Mouse (Mus musculus) lung, postnatal 0 days (tissue): ENCODE results near the gene Arl4c. TPM values are rescaled to one million over a fixed set of nuclear protein-coding genes. Genes with fewer than 3 reads are reported as not detected.

Source experiments
- ATAC-seq: fragments of 200-750 bp; cut with Nextera tagmentation; 2 replicates; pipeline ENCODE4 v1.8.0; 2017; ENCODE audit warnings: moderate library complexity
- DNase-seq: peaks from one replicate; pipeline ENCODE4 v3.0.0-alpha.2; 2016; ENCODE audit warnings: low spot score
- H3K27ac ChIP-seq: fragments of 300-500 bp; sonication (generic); 2 replicates; pipeline ENCODE4 v1.5.1; 2014; ENCODE audit warnings: antibody characterized with exemption, mild to moderate bottlenecking, low read length, mixed read lengths
- H3K27me3 ChIP-seq: fragments of 300-500 bp; sonication (generic); replicated peaks from 2 replicates; pipeline ENCODE4 v1.6.1; 2014; ENCODE audit warnings: low read length, mixed read lengths; ENCODE audit not compliant: insufficient read depth
- H3K36me3 ChIP-seq: fragments of 300-500 bp; sonication (generic); 2 replicates; pipeline ENCODE4 v1.6.1; 2014; ENCODE audit warnings: low read length, mixed read lengths; ENCODE audit not compliant: insufficient read depth
- H3K4me1 ChIP-seq: fragments of 300-500 bp; sonication (generic); 2 replicates; pipeline ENCODE4 v1.6.1; 2014; ENCODE audit warnings: antibody characterized with exemption, low read depth, low read length, mixed read lengths; ENCODE audit not compliant: insufficient read depth
- H3K4me2 ChIP-seq: fragments of 300-500 bp; sonication (generic); replicated peaks from 2 replicates; pipeline ENCODE4 v1.6.1; 2014; ENCODE audit warnings: low read depth, mild to moderate bottlenecking, low read length, moderate library complexity, mixed read lengths
- H3K4me3 ChIP-seq: fragments of 300-500 bp; sonication (generic); 2 replicates; pipeline ENCODE4 v1.5.1; 2014; ENCODE audit warnings: low read depth, low read length
- H3K9ac ChIP-seq: fragments of 300-500 bp; sonication (generic); replicated peaks from 2 replicates; pipeline ENCODE4 v1.6.1; 2014; ENCODE audit warnings: low read depth, mild to moderate bottlenecking
- H3K9me3 ChIP-seq: fragments of 300-500 bp; sonication (generic); 2 replicates; pipeline ENCODE4 v1.6.1; 2016; ENCODE audit warnings: low read length, mixed read lengths
- CTCF ChIP-seq: IDR thresholded peaks from 2 replicates; pipeline ENCODE4 v1.5.1; 2016; ENCODE audit warnings: antibody characterized with exemption, mild to moderate bottlenecking
- EP300 ChIP-seq: IDR thresholded peaks from 2 replicates; pipeline ENCODE4 v1.6.1; 2016; ENCODE audit warnings: antibody characterized with exemption, mild to moderate bottlenecking, control low read depth
- WGBS: fragments of 180-500 bp; shearing (Covaris S2); extraction: QIAGEN DNeasy Blood & Tissue Kit; methylation state at CpG from one replicate; pipeline ENCODE4 v1.1.7; 2014; 5-methylcytosine and 5-hydroxymethylcytosine counted together
- polyA plus RNA-seq: library from polyadenylated mRNA; unstranded; fragments of >200 nt; fragmentation: Nextera tagmentation; extraction: Ambion mirVana; gene quantifications from 2 replicates; pipeline ENCODE4 v1.2.1, GENCODE M21; 2015

Gene Arl4c
- polyA plus RNA-seq, 1 experiment from 2014 or later: 24.9 TPM

GRCm38 (mm10) chr1:88648742-88649141, 53.3 kb downstream of the Arl4c start:
- TF ChIP-seq CTCF (no peak), EP300 (no peak)
- WGBS: 86% methylated on average over 4 of the region's 4 CpGs
- no peak for ATAC-seq
- no peak for DNase-seq
- Histone ChIP-seq H3K27ac (no peak overlapping the region), H3K27me3 (no peaks in the 10 kb centered on the region), H3K4me2 (no peak overlapping the region), H3K9me3 (no peaks in the 10 kb centered on the region), H3K4me1 (no peaks in the 10 kb centered on the region), H3K36me3 (no peaks in the 10 kb centered on the region), H3K4me3 (no peak overlapping the region), H3K9ac (no peak overlapping the region)

GRCm38 (mm10) chr1:88645599-88646119, 56.4 kb downstream of the Arl4c start:
- no peaks in the 10 kb centered on the region for H3K36me3 ChIP-seq
- DNase-seq: no peak

GRCm38 (mm10) chr1:88644417-88644816, 57.6 kb downstream of the Arl4c start:
- H3K36me3 ChIP-seq: no peaks in the 10 kb centered on the region
- H3K4me1 ChIP-seq: peaks cover 11% of the 10 kb centered on the region
- DNase-seq: no peak
- no peaks in the 10 kb centered on the region for H3K9me3 ChIP-seq
- H3K4me3 ChIP-seq: no peak overlapping the region
- ATAC-seq: no peak
- no peaks in the 10 kb centered on the region for H3K27me3 ChIP-seq
- no peak overlapping the region for H3K4me2 ChIP-seq
- no peak overlapping the region for H3K9ac ChIP-seq
- TF ChIP-seq CTCF (no peak), EP300 (no peak)
- WGBS: 82% methylated on average over 5 of the region's 5 CpGs
- no peak overlapping the region for H3K27ac ChIP-seq

More at GRCm38 (mm10) chr1:88645599-88646119, 56.4 kb downstream of the Arl4c start:
- Histone ChIP-seq H3K9ac (no peak overlapping the region), H3K27me3 (no peaks in the 10 kb centered on the region), H3K4me1 (no peaks in the 10 kb centered on the region), H3K4me3 (no peak overlapping the region), H3K9me3 (no peaks in the 10 kb centered on the region), H3K27ac (no peak overlapping the region), H3K4me2 (no peak overlapping the region)
- no peak for TF ChIP-seq CTCF
- peak; percentile 74 for TF ChIP-seq EP300
- WGBS: 42% methylated on average over 3 of the region's 3 CpGs
- ATAC-seq: peak; percentile 59

GRCm38 (mm10) chr1:88643181-88643823, 58.7 kb downstream of the Arl4c start:
- 49% methylated on average over 5 of the region's 5 CpGs for WGBS
- ATAC-seq (no peak), DNase-seq (no peak)
- Histone ChIP-seq H3K9me3 (no peaks in the 10 kb centered on the region), H3K4me2 (no peak overlapping the region), H3K9ac (no peak overlapping the region), H3K27ac (no peak overlapping the region), H3K36me3 (no peaks in the 10 kb centered on the region), H3K27me3 (no peaks in the 10 kb centered on the region), H3K4me1 (peaks cover 13% of the 10 kb centered on the region), H3K4me3 (no peak overlapping the region)
- TF ChIP-seq EP300 (no peak), CTCF (no peak)

DNA sequence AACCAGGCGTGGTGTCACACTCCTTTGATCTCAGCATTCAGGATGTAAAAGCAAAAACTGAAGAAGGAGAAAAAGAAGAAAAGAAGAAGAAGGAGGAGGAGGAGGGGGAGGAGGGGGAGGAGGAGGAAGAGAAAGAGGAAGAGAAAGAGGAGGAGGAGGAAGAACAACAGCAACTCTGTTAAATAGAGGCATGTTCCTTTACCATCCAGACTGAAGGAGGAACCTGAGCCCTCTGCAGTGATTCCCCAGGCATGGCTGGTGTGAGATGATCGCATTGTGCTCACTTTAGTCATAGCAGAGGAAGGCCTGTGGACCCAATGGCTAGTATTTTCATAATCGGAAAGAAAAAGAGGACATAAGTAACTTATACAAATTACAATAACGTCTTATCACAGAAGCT, 59.3 kb downstream of the Arl4c start:
- no peaks in the 10 kb centered on the region for H3K27me3 ChIP-seq
- TF ChIP-seq CTCF (no peak), EP300 (no peak)
- no peak overlapping the region for H3K9ac ChIP-seq
- 56% methylated on average over 4 of the region's 4 CpGs for WGBS
- no peak overlapping the region for H3K4me3 ChIP-seq
- no peak for DNase-seq
- peaks cover 13% of the 10 kb centered on the region for H3K4me1 ChIP-seq
- H3K9me3 ChIP-seq: no peaks in the 10 kb centered on the region
- no peaks in the 10 kb centered on the region for H3K36me3 ChIP-seq
- H3K4me2 ChIP-seq: no peak overlapping the region
- ATAC-seq: no peak
- no peak overlapping the region for H3K27ac ChIP-seq

GRCm38 (mm10) chr1:88641678-88642215, 60.3 kb downstream of the Arl4c start:
- DNase-seq: no peak
- Histone ChIP-seq H3K27me3 (no peaks in the 10 kb centered on the region), H3K27ac (no peak overlapping the region), H3K9ac (no peak overlapping the region), H3K4me3 (no peak overlapping the region), H3K4me2 (no peak overlapping the region), H3K4me1 (peaks cover 13% of the 10 kb centered on the region), H3K9me3 (no peaks in the 10 kb centered on the region), H3K36me3 (no peaks in the 10 kb centered on the region)
- ATAC-seq: no peak
- TF ChIP-seq CTCF (no peak), EP300 (no peak)
- WGBS: 77% methylated on average over 2 of the region's 2 CpGs
